Mouse (Mus musculus) skeletal muscle tissue, adult 2 months (tissue): ENCODE data around the gene Gm11733.

Experiments used
- DNase-seq: peaks from one replicate; pipeline ENCODE4 v3.0.0-alpha.2; 2012; ENCODE audit warnings: low read depth, low spot score

Gm11733 gene

GRCm38 (mm10) chr11:117484198-117484597 lies at the start of gene Gm11733:
TSS of gene Gm11733 (plus strand) at chr11:117484368.
- DNase-seq: no peak

GRCm38 (mm10) chr11:117436401-117437109 lies 47.6 kb upstream of the Gm11733 start:
- no peak for DNase-seq

GRCm38 (mm10) chr11:117437110-117437490 lies 47.1 kb upstream of the Gm11733 start:
- DNase-seq: no peak

- DNase-seq: no peak
Observed at GRCm38 (mm10) chr11:117438363-117438762, 45.8 kb upstream of the Gm11733 start.

GRCm38 (mm10) chr11:117440865-117441425 lies 43.2 kb upstream of the Gm11733 start:
- no peak for DNase-seq

GRCm38 (mm10) chr11:117444090-117444489 lies 40.1 kb upstream of the Gm11733 start:
- no peak for DNase-seq

GRCm38 (mm10) chr11:117445707-117446106 lies 38.5 kb upstream of the Gm11733 start:
- DNase-seq: no peak

GRCm38 (mm10) chr11:117454086-117454485 lies 30.1 kb upstream of the Gm11733 start:
- DNase-seq: no peak

- no peak for DNase-seq
Observed at GRCm38 (mm10) chr11:117459148-117459547, 25.0 kb upstream of the Gm11733 start.

GRCm38 (mm10) chr11:117462202-117462864 lies 21.8 kb upstream of the Gm11733 start:
- DNase-seq: no peak

GRCm38 (mm10) chr11:117463416-117463815 lies 20.8 kb upstream of the Gm11733 start:
- DNase-seq: peak; percentile 37

- DNase-seq: no peak
Observed at GRCm38 (mm10) chr11:117466292-117466691, 17.9 kb upstream of the Gm11733 start.

GRCm38 (mm10) chr11:117466911-117467310 lies 17.3 kb upstream of the Gm11733 start:
- DNase-seq: no peak

GRCm38 (mm10) chr11:117468585-117469363 lies 15.4 kb upstream of the Gm11733 start:
- DNase-seq: no peak

GRCm38 (mm10) chr11:117469724-117470123 lies 14.4 kb upstream of the Gm11733 start:
- DNase-seq: no peak

GRCm38 (mm10) chr11:117470586-117471195 lies 13.5 kb upstream of the Gm11733 start:
- no peak for DNase-seq

- DNase-seq: no peak
Observed at GRCm38 (mm10) chr11:117471625-117472283, 12.4 kb upstream of the Gm11733 start.

GRCm38 (mm10) chr11:117472885-117473284 lies 11.3 kb upstream of the Gm11733 start:
- no peak for DNase-seq

- DNase-seq: no peak
Observed at GRCm38 (mm10) chr11:117475204-117475603, 9.0 kb upstream of the Gm11733 start.

- DNase-seq: peak; percentile 30
Observed at GRCm38 (mm10) chr11:117475669-117476068, 8.5 kb upstream of the Gm11733 start.

GRCm38 (mm10) chr11:117476554-117477107 lies 7.5 kb upstream of the Gm11733 start:
- no peak for DNase-seq
